Mouse (Mus musculus): Measurements from ENCODE around the gene Cers3.

- no peak for TF ChIP-seq CTCF (IDR thresholded peaks at IDR 0.05; ENCODE audit: low read depth, low read length)
- TF ChIP-seq POLR2AphosphoS5 (IDR thresholded peaks at IDR 0.05; ENCODE audit: insufficient replicate concordance, low read depth, low read length) = no peak
- TF ChIP-seq GATA1 (IDR thresholded peaks at IDR 0.05; ENCODE audit: borderline replicate concordance, low read length) = no peak
- TF ChIP-seq TAL1 (conservative IDR thresholded peaks at IDR 0.05; ENCODE audit: low read depth, low read length) = no peak
These were observed 46.8 kb downstream of the Cers3 start for GRCm38 (mm10) chr7:66789860-66790748.

Measured in G1E (cell line).